Mouse (Mus musculus) frontal cortex, postnatal 10 days (tissue): ENCODE measurements at regions not wholly inside any gene's neighbourhood (a gene's known extent, or its start where the extent isn't known, plus 50 kb on each side); places are given as distances from the start of the nearest gene placed in this dataset.

Experiments used
- DNase-seq, 2 experiments: peaks; one replicate each; pipeline ENCODE4 v3.0.0; 2022; ENCODE audit warnings: low spot score in 2 of 2, mixed read lengths in 1 of 2

- DNase-seq, result no peak
Observed at GRCm38 (mm10) chr13:80798863-80799817, 84.0 kb upstream of the Arrdc3 start.

- DNase-seq, result peak in 1 of 2 experiments; percentile 9
Observed at GRCm38 (mm10) chr13:80806172-80806571, 77.0 kb upstream of the Arrdc3 start.

DNA sequence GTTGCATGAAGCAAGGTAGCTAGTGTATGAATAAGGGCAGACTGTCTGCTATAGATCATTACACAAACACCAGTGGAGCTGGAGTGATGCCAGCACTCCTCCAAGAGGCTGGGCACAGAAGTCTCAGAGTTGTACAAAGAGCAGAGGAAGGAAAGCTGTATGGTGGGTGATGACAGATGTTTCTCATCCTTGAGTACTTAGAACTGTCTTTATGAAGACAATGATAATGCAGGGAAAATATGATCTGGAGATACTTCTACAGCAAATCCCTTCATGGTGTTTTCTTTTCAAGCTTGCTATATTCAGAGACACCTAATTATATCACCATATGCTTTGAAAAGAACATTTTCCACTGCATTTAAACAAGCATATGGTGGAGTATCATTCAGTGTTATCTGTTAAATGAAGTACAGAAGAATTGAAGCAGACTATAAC, 56.1 kb upstream of the Arrdc3 start:
- peak; percentile 5 to 6 for DNase-seq
